26 mouse cellular contexts compared by ENCODE assay signal in genomic region chr11:89021687-89022086, GRCm38 (mm10). TPM values are rescaled to one million over a fixed set of nuclear protein-coding genes. Genes with fewer than 3 reads are reported as not detected.
DNase-seq lines count a peak whose midpoint lies in the region; ATAC-seq and TF ChIP-seq lines count a peak whose summit lies in the region.
"Had no signal": no experiment of that assay in that cellular context is flagged by ENCODE, and none has a peak within 500 bp of the region (broad histone marks: within the 10 kb centered on the region; RNA-seq: fewer than 3 reads in every experiment).

No protein-coding gene starts in this region.

- no peaks in the 10 kb centered on the region for H3K9me3 ChIP-seq in heart, postnatal 0 days (replicated peaks; ENCODE audit: control insufficient read depth, low read length)
- no peaks in the 10 kb centered on the region for H3K9me3 ChIP-seq in ES-E14 (ENCODE audit: control insufficient read depth, insufficient read depth, low read depth, low read length)
- H3K9me3 ChIP-seq in intestine, embryonic 14.5 days (ENCODE audit: control insufficient read depth, low read length), result no peaks in the 10 kb centered on the region
- H3K9me3 ChIP-seq in liver, postnatal 0 days (ENCODE audit: low read length), result no peaks in the 10 kb centered on the region
- H3K9me3 ChIP-seq: embryonic facial prominence, embryonic 10.5 days; forebrain, embryonic 15.5 days; hindbrain, embryonic 15.5 days; limb, embryonic 13.5 days; lung, embryonic 15.5 days; midbrain, embryonic 13.5 days had no signal

- 34% methylated on average over 7 of the region's 7 CpGs for WGBS in heart, postnatal 0 days
- 69% methylated on average over 7 of the region's 7 CpGs for whole genome bisulfite sequencing in intestine, embryonic 14.5 days
- WGBS in liver, postnatal 0 days (ENCODE audit: insufficient replicate concordance), result 62% methylated on average over 7 of the region's 7 CpGs

- H3K4me2 ChIP-seq in heart, postnatal 0 days (ENCODE audit: low read depth, low read length), result no peak overlapping the region
- H3K4me2 ChIP-seq in intestine, embryonic 14.5 days (ENCODE audit: low read length), result no peak overlapping the region
- H3K4me2 ChIP-seq in liver, postnatal 0 days (ENCODE audit: low read depth, low read length), result no peak overlapping the region
- H3K4me2 ChIP-seq: forebrain, embryonic 15.5 days; hindbrain, embryonic 15.5 days; limb, embryonic 13.5 days; lung, embryonic 15.5 days; midbrain, embryonic 13.5 days had no signal

- peaks cover 36% of the 10 kb centered on the region for H3K36me3 ChIP-seq in heart, postnatal 0 days (replicated peaks; ENCODE audit: control insufficient read depth, insufficient read depth, low read length)
- peaks cover 16% of the 10 kb centered on the region for H3K36me3 ChIP-seq in ES-E14 (ENCODE audit: control insufficient read depth, insufficient read depth, low read length, poor library complexity, severe bottlenecking)
- peaks cover 16% of the 10 kb centered on the region for H3K36me3 ChIP-seq in intestine, embryonic 14.5 days (ENCODE audit: control insufficient read depth, insufficient read depth, low read length)
- peaks cover 40% of the 10 kb centered on the region for H3K36me3 ChIP-seq in liver, postnatal 0 days (replicated peaks; ENCODE audit: insufficient read depth, low read length)
- H3K36me3 ChIP-seq: embryonic facial prominence, embryonic 10.5 days; forebrain, embryonic 15.5 days; hindbrain, embryonic 15.5 days; limb, embryonic 13.5 days; midbrain, embryonic 13.5 days had no signal

- peak overlapping the region; percentile 22; the same call in 1 of the 2 replicates for H3K27ac ChIP-seq in heart, postnatal 0 days (ENCODE audit: low read depth)
- peak overlapping the region; percentile 70; the same call in 1 of the 2 replicates for H3K27ac ChIP-seq in ES-E14 (ENCODE audit: insufficient read depth, low read depth, low read length, poor library complexity, severe bottlenecking)
- peak overlapping the region; percentile 23; the same call in 1 of the 2 replicates for H3K27ac ChIP-seq in intestine, embryonic 14.5 days (ENCODE audit: low read depth)
- 0 out of 2 replicates have a peak overlapping the region, but pooled peaks have one; percentile 50 for H3K27ac ChIP-seq in liver, postnatal 0 days (ENCODE audit: low read depth)
- H3K27ac ChIP-seq: embryonic facial prominence, embryonic 10.5 days; forebrain, embryonic 15.5 days; gastrocnemius, adult 2 months; hindbrain, embryonic 15.5 days; limb, embryonic 13.5 days; lung, embryonic 15.5 days; midbrain, embryonic 13.5 days had no signal

- H3K9ac ChIP-seq in heart, postnatal 0 days (replicated peaks; ENCODE audit: low read depth, low read length), result no peak overlapping the region
- no peak overlapping the region for H3K9ac ChIP-seq in ES-E14 (ENCODE audit: insufficient read depth, low read depth, low read length, poor library complexity, severe bottlenecking)
- H3K9ac ChIP-seq in intestine, embryonic 14.5 days (ENCODE audit: low read length), result no peak overlapping the region
- H3K9ac ChIP-seq in liver, postnatal 0 days (replicated peaks), result no peak overlapping the region
- H3K9ac ChIP-seq: forebrain, embryonic 15.5 days; hindbrain, embryonic 15.5 days; limb, embryonic 13.5 days; lung, embryonic 15.5 days; midbrain, embryonic 13.5 days had no signal

- peaks cover 15% of the 10 kb centered on the region; the same call in 1 of the 2 replicates for H3K4me1 ChIP-seq in heart, postnatal 0 days (ENCODE audit: control insufficient read depth, insufficient read depth)
- peaks cover 12 to 15% of the 10 kb centered on the region in 2 experiments; a peak in 3 of 4 replicates for H3K4me1 ChIP-seq in ES-E14 (ENCODE audit: control insufficient read depth in 2 of 2, insufficient read depth in 2 of 2, low read length in 2 of 2, poor library complexity in 1 of 2)
- H3K4me1 ChIP-seq in intestine, embryonic 14.5 days (replicated peaks; ENCODE audit: control insufficient read depth, insufficient read depth, low read length), result peaks cover 8% of the 10 kb centered on the region
- peaks cover 53% of the 10 kb centered on the region for H3K4me1 ChIP-seq in liver, postnatal 0 days (ENCODE audit: insufficient read depth)
- H3K4me1 ChIP-seq: embryonic facial prominence, embryonic 10.5 days; forebrain, embryonic 15.5 days; midbrain, embryonic 13.5 days had no signal

- TF ChIP-seq EP300 in heart, postnatal 0 days (IDR thresholded peaks at IDR 0.05; ENCODE audit: low read depth), result no peak
- no peak for TF ChIP-seq EP300 in liver, postnatal 0 days (IDR thresholded peaks at IDR 0.05; ENCODE audit: low read depth)

- no peak overlapping the region for H3K4me3 ChIP-seq in heart, postnatal 0 days (ENCODE audit: low read depth, low read length)
- no peak overlapping the region for H3K4me3 ChIP-seq in ES-E14 (ENCODE audit: insufficient read depth in 1 of 2, low read depth in 1 of 2, low read length in 2 of 2, poor library complexity in 1 of 2, severe bottlenecking in 1 of 2)
- H3K4me3 ChIP-seq in intestine, embryonic 14.5 days (ENCODE audit: low read depth, low read length), result no peak overlapping the region
- no peak overlapping the region for H3K4me3 ChIP-seq in liver, postnatal 0 days (ENCODE audit: low read depth, low read length)
- H3K4me3 ChIP-seq: embryonic facial prominence, embryonic 10.5 days; forebrain, embryonic 15.5 days; gastrocnemius, adult 2 months; hindbrain, embryonic 15.5 days; limb, embryonic 13.5 days; lung, embryonic 15.5 days; midbrain, embryonic 13.5 days; myocyte had no signal

- no peaks in the 10 kb centered on the region for H3K27me3 ChIP-seq in heart, postnatal 0 days (ENCODE audit: control insufficient read depth, insufficient read depth, low read length)
- H3K27me3 ChIP-seq in intestine, embryonic 14.5 days (replicated peaks; ENCODE audit: control insufficient read depth, insufficient read depth, low read length), result no peaks in the 10 kb centered on the region
- H3K27me3 ChIP-seq in liver, postnatal 0 days (ENCODE audit: insufficient read depth, low read length), result no peaks in the 10 kb centered on the region
- H3K27me3 ChIP-seq: forebrain, embryonic 15.5 days; hindbrain, embryonic 15.5 days; limb, embryonic 13.5 days; lung, embryonic 15.5 days; midbrain, embryonic 13.5 days had no signal

- no peak for TF ChIP-seq CTCF in heart, postnatal 0 days (IDR thresholded peaks at IDR 0.05; ENCODE audit: low read depth)
- TF ChIP-seq CTCF in liver, postnatal 0 days (IDR thresholded peaks at IDR 0.05; ENCODE audit: low read depth), result no peak

- in situ Hi-C loops in ES-E14 (cut with MboI; ENCODE audit: low sequenced_read_pairs in 2 of 2, unreplicated experiment in 2 of 2), result no loop called here

- ATAC-seq in heart, postnatal 0 days (ENCODE audit: insufficient read depth, low read depth), result no peak
- ATAC-seq in intestine, embryonic 14.5 days (replicated peaks; ENCODE audit: low FRiP score, low TSS enrichment, low read depth), result no peak
- ATAC-seq in liver, postnatal 0 days, result no peak
- ATAC-seq in megakaryocyte-erythroid progenitor cell, adult 5-6 weeks (replicated peaks; ENCODE audit: low FRiP score, low TSS enrichment, poor library complexity, severe bottlenecking), result no peak
- ATAC-seq: forebrain, embryonic 15.5 days; midbrain, embryonic 13.5 days had no signal

- DNase-seq in heart, postnatal 0 days (ENCODE audit: low spot score), result no peak
- DNase-seq in heart, adult 11 months, result no peak
- DNase-seq in ES-E14 (ENCODE audit: low read depth, low spot score), result no peak
- DNase-seq in intestine, embryonic 14.5 days (ENCODE audit: low spot score), result no peak
- no peak for DNase-seq in liver, postnatal 0 days
- DNase-seq in gastrocnemius, postnatal 10 days, result no peak
- DNase-seq: cerebellum, adult 18-20 months; gastrocnemius, adult 2 months; kidney, adult 8-10 months; kidney, postnatal 36 days; layer of hippocampus, adult 9-11 months; spleen, adult 18-20 months; thymus, postnatal 25 days had no signal

RNA-seq across cellular contexts. Expression of gene Trim25, which starts 22.5 kb away (rescaled TPM):
- 7.8 and 10.5 TPM in 2 replicates for total RNA-seq in heart, postnatal 0 days (2014; rRNA removed; ENCODE audit: low replicate concordance)
- polyA plus RNA-seq in heart, postnatal 0 days (2015; fragmentation: Nextera tagmentation; extraction: Ambion mirVana), result 14.5 and 16.1 TPM in 2 replicates
- total RNA-seq in ES-E14 (2012; rRNA removed), result 37.8 TPM in 2 replicates
- polyA plus RNA-seq in intestine, embryonic 14.5 days (2014; fragmentation: Nextera tagmentation; extraction: Ambion mirVana), result 21.0 and 23.2 TPM in 2 replicates
- polyA plus RNA-seq in liver, postnatal 0 days (2015; fragmentation: Nextera tagmentation; extraction: Ambion mirVana), result 20.4 and 20.6 TPM in 2 replicates
- 35.5 and 49.4 TPM in 2 replicates for total RNA-seq in megakaryocyte-erythroid progenitor cell, adult 5-6 weeks (2014; fragmentation: Nextera tagmentation)
- total RNA-seq in megakaryocyte-erythroid progenitor cell, adult 5-6 weeks (2017), result 28.0 and 30.7 TPM in 2 replicates
- total RNA-seq in gastrocnemius, postnatal 10 days (2021), result 10 to 100 TPM; 18.0 to 20.0 TPM

RNA-seq across cellular contexts. Expression of gene Dgke, which starts 45.0 kb away (rescaled TPM):
- 12.6 and 15.7 TPM in 2 replicates for total RNA-seq in heart, postnatal 0 days (2014; rRNA removed; ENCODE audit: low replicate concordance)
- 4.7 and 5.3 TPM in 2 replicates for polyA plus RNA-seq in heart, postnatal 0 days (2015; fragmentation: Nextera tagmentation; extraction: Ambion mirVana)
- 24.2 and 30.4 TPM in 2 replicates for total RNA-seq in ES-E14 (2012; rRNA removed)
- polyA plus RNA-seq in intestine, embryonic 14.5 days (2014; fragmentation: Nextera tagmentation; extraction: Ambion mirVana), result 4.3 and 5.1 TPM in 2 replicates
- polyA plus RNA-seq in liver, postnatal 0 days (2015; fragmentation: Nextera tagmentation; extraction: Ambion mirVana), result 0.53 and 0.60 TPM in 2 replicates
- 5.8 and 6.9 TPM in 2 replicates for total RNA-seq in megakaryocyte-erythroid progenitor cell, adult 5-6 weeks (2014; fragmentation: Nextera tagmentation)
- total RNA-seq in megakaryocyte-erythroid progenitor cell, adult 5-6 weeks (2017), result 5.4 and 6.2 TPM in 2 replicates
- 1 to 10 TPM; 4.5 to 5.4 TPM for total RNA-seq in gastrocnemius, postnatal 10 days (2021)

RNA-seq across cellular contexts. Expression of gene Coil, which starts 51.6 kb away (rescaled TPM):
- 5.3 and 8.5 TPM in 2 replicates for total RNA-seq in heart, postnatal 0 days (2014; rRNA removed; ENCODE audit: low replicate concordance)
- 4.6 and 5.3 TPM in 2 replicates for polyA plus RNA-seq in heart, postnatal 0 days (2015; fragmentation: Nextera tagmentation; extraction: Ambion mirVana)
- 28.8 and 37.8 TPM in 2 replicates for total RNA-seq in ES-E14 (2012; rRNA removed)
- 10.4 and 11.0 TPM in 2 replicates for polyA plus RNA-seq in intestine, embryonic 14.5 days (2014; fragmentation: Nextera tagmentation; extraction: Ambion mirVana)
- 2.6 and 2.7 TPM in 2 replicates for polyA plus RNA-seq in liver, postnatal 0 days (2015; fragmentation: Nextera tagmentation; extraction: Ambion mirVana)
- total RNA-seq in megakaryocyte-erythroid progenitor cell, adult 5-6 weeks (2014; fragmentation: Nextera tagmentation), result 12.0 and 13.1 TPM in 2 replicates
- 15.8 and 17.1 TPM in 2 replicates for total RNA-seq in megakaryocyte-erythroid progenitor cell, adult 5-6 weeks (2017)
- total RNA-seq in gastrocnemius, postnatal 10 days (2021), result 1 to 10 TPM; 3.9 to 5.7 TPM

RNA-seq across cellular contexts. Expression of gene Gm525, which starts 52.0 kb away (rescaled TPM):
- not detected in 2 replicates for total RNA-seq in heart, postnatal 0 days (2014; rRNA removed; ENCODE audit: low replicate concordance)
- not detected in 2 replicates for polyA plus RNA-seq in heart, postnatal 0 days (2015; fragmentation: Nextera tagmentation; extraction: Ambion mirVana)
- 3.6 and 5.9 TPM in 2 replicates for total RNA-seq in ES-E14 (2012; rRNA removed)
- polyA plus RNA-seq in intestine, embryonic 14.5 days (2014; fragmentation: Nextera tagmentation; extraction: Ambion mirVana), result 0.59 and 1.1 TPM in 2 replicates
- 0.31 and 0.39 TPM in 2 replicates for polyA plus RNA-seq in liver, postnatal 0 days (2015; fragmentation: Nextera tagmentation; extraction: Ambion mirVana)
- total RNA-seq in megakaryocyte-erythroid progenitor cell, adult 5-6 weeks (2014; fragmentation: Nextera tagmentation), result not detected in 2 replicates
- not detected in 2 replicates for total RNA-seq in megakaryocyte-erythroid progenitor cell, adult 5-6 weeks (2017)
- total RNA-seq in gastrocnemius, postnatal 10 days (2021), result not detected
- total RNA-seq: gastrocnemius, adult 2 months; neutrophil, adult 5-6 weeks had no signal
- polyA plus RNA-seq: embryonic facial prominence, embryonic 10.5 days; forebrain, embryonic 15.5 days; hindbrain, embryonic 15.5 days; macrophage; midbrain, embryonic 13.5 days; myocyte had no signal

RNA-seq across cellular contexts. Expression of gene Elobl, which starts 55.0 kb away (rescaled TPM):
- not detected in 2 replicates for total RNA-seq in heart, postnatal 0 days (2014; rRNA removed; ENCODE audit: low replicate concordance)
- not detected in 2 replicates for polyA plus RNA-seq in heart, postnatal 0 days (2015; fragmentation: Nextera tagmentation; extraction: Ambion mirVana)
- total RNA-seq in ES-E14 (2012; rRNA removed), result 0.95 and 1.6 TPM in 2 replicates
- polyA plus RNA-seq in intestine, embryonic 14.5 days (2014; fragmentation: Nextera tagmentation; extraction: Ambion mirVana), result not detected in 2 replicates
- not detected in 2 replicates for polyA plus RNA-seq in liver, postnatal 0 days (2015; fragmentation: Nextera tagmentation; extraction: Ambion mirVana)
- not detected in 2 replicates for total RNA-seq in megakaryocyte-erythroid progenitor cell, adult 5-6 weeks (2014; fragmentation: Nextera tagmentation)
- not detected in 2 replicates for total RNA-seq in megakaryocyte-erythroid progenitor cell, adult 5-6 weeks (2017)
- not detected for total RNA-seq in gastrocnemius, postnatal 10 days (2021)
- total RNA-seq: gastrocnemius, adult 2 months; heart, adult 8-10 months; neutrophil, adult 5-6 weeks had no signal
- polyA plus RNA-seq: embryonic facial prominence, embryonic 10.5 days; forebrain, embryonic 15.5 days; heart, embryonic 16.5 days; hindbrain, embryonic 15.5 days; limb, embryonic 13.5 days; lung, embryonic 15.5 days; macrophage; midbrain, embryonic 13.5 days; stomach, embryonic 14.5 days had no signal
